Mouse (Mus musculus) macrophage (primary cell): Measurements from ENCODE around the gene Nfkbil1. TPM values are rescaled to one million over a fixed set of nuclear protein-coding genes. Genes with fewer than 3 reads are reported as not detected.

Experiments
- H3K27ac ChIP-seq: fragments of 350-480 bp; formaldehyde crosslinking; 2 replicates; pipeline ENCODE4 v1.9.0; 2021
- H3K36me3 ChIP-seq: fragments of 350-480 bp; formaldehyde crosslinking; 2 replicates; pipeline ENCODE4 v1.9.0; 2021; ENCODE audit errors: inconsistent target
- H3K4me3 ChIP-seq: fragments of 350-480 bp; formaldehyde crosslinking; 2 replicates; pipeline ENCODE4 v1.9.0; 2021; ENCODE audit errors: inconsistent target
- H3K79me2 ChIP-seq: fragments of 350-480 bp; formaldehyde crosslinking; 2 replicates; pipeline ENCODE4 v1.9.0; 2021; ENCODE audit errors: inconsistent target
- WGBS: methylation state at CpG from one replicate; pipeline ENCODE4 v1.1.7; 2026; ENCODE audit warnings: inconsistent platforms; ENCODE audit not compliant: missing documents; 5-methylcytosine and 5-hydroxymethylcytosine counted together
- polyA plus RNA-seq: library from polyadenylated mRNA; stranded (reverse); fragments of 250-400 nt; gene quantifications from 3 replicates; pipeline ENCODE4 v1.2.4, GENCODE M21; 2018; ENCODE audit warnings: inconsistent platforms

Gene Nfkbil1
- polyA plus RNA-seq, 1 experiment from 2014 or later, result 8.3 TPM

DNA sequence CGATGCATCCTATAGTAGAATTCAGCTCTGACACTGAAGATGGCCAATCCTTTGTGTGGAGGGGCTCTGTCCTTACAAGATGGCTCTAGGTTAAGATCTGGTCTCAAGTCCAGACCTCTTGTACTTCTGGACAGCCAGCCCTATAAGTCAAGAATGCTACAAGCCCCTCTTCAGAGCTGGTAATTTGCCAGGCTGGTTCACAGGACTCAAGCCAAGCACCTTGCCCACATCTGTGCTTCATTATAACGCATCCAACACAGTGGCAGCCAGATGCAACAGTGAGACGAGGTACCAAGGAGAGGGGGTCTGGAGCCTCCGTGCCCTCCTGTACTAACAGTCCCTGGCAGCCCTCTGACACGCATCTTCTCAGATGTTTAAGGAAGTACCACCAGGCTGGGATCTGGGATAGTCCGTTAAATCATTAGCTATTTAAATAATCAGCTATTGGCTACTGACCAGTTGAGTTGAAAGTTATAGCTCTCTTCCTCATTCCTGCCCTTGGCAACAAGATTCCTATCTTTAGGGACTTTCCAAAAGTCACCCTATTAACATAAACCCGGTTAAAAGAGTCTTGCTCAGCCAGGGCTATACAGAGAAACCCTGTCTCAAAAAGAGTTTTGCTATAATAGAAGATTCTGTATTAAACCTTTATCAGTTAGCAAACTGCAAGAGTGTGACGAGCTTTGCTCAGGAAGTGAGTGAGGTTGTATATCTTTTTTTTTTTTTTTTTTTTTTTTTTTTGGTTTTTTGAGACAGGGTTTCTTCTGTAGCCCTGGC is 61.2 kb downstream of the Nfkbil1 start:
- 49% methylated on average over 7 of the region's 8 CpGs for WGBS
- Histone ChIP-seq H3K36me3 (peaks cover 14% of the 10 kb centered on the region; the same call in 1 of the 2 replicates), H3K4me3 (no peak overlapping the region), H3K27ac (peak overlapping the region; percentile 88), H3K79me2 (peaks cover 30% of the 10 kb centered on the region; the same call in 1 of the 2 replicates)

DNA sequence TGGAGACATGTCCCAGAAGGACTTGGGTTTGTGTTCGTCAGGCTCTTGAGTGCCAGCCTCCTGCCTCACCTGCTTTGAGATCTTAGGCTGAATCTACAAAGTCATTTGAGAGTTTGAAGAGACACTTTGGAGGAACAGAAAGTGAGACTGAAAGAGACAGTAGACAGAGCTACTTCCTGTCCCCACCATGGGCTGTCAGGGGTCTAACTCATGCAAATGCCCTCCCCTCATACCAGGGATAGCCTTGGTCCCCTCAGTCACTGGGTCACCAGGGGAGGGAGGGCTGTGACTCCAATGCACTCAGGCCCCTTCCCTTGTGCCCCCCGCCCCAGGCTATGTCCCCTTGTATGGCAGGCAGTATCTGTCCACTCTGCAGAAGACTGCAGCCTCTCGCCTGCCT is 62.3 kb downstream of the Nfkbil1 start:
- Histone ChIP-seq H3K27ac (peak overlapping the region; percentile 88), H3K79me2 (peaks cover 34% of the 10 kb centered on the region; the same call in 1 of the 2 replicates), H3K4me3 (no peak overlapping the region), H3K36me3 (peaks cover 15% of the 10 kb centered on the region; the same call in 1 of the 2 replicates)
- 56% methylated on average over 3 of the region's 3 CpGs for WGBS

DNA sequence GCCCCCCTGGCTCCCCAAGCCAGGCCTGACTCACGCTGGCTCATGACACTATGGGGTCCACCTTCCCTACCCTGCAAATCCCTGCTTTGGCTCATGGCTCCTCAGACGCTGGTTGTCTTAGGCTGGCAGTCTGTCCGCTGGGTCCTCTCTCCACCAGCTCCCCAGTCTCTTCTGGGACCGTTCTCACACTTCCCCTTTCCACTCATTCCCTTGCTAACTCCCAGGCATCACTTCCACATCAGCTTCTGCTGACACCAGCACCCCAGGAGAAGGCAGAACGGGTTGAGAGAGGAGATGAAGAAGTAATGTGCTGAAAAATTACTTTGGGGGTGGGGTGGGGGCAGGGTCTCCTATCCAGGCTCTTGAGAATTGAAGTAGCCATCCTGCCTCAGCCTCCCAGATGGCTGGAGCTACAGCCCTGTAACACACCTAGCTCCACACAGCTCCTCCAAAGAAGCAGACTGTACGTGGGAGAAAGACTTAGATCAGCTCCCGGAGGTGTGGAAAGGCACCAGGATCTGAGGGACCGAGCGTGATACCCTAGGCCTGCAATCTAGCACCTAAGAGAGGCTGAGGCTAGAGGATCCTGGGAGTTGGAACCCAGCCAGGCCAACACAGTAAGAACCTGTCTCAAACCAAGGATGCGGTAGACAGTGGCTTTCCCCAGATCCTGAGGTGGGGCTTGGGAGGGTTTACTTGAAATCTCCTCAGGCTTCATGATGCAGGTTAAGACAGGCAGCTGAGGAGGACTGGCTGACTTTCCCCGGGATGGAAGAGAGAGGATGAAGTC is 63.0 kb downstream of the Nfkbil1 start:
- WGBS, result 29% methylated on average over 11 of the region's 11 CpGs
- Histone ChIP-seq H3K79me2 (peaks cover 41% of the 10 kb centered on the region; the same call in 1 of the 2 replicates), H3K4me3 (peak overlapping the region; percentile 42), H3K27ac (peak overlapping the region; percentile 88), H3K36me3 (peaks cover 22% of the 10 kb centered on the region; the same call in 1 of the 2 replicates)

Other genes starting within 250 kb of the Nfkbil1 start
- gene Vars, start 234.8 kb downstream of the Nfkbil1 start, polyA plus RNA-seq, result 7.7 to 37.5 TPM (median 19.2 TPM) in 3 replicates
- 0.06 to 0.32 TPM (median 0.07 TPM) in 3 replicates for gene Vwa7, start 219.2 kb downstream of the Nfkbil1 start, polyA plus RNA-seq
- gene Sapcd1, start 207.8 kb downstream of the Nfkbil1 start, polyA plus RNA-seq, result not detected in 3 replicates
- gene Msh5, start 189.0 kb downstream of the Nfkbil1 start, polyA plus RNA-seq, result 0.48 to 0.51 TPM (median 0.50 TPM) in 3 replicates
- gene Clic1, start 185.8 kb downstream of the Nfkbil1 start, polyA plus RNA-seq, result 359 to 667 TPM (median 372 TPM) in 3 replicates
- gene Ddah2, start 176.8 kb downstream of the Nfkbil1 start, polyA plus RNA-seq, result 3.3 to 9.6 TPM (median 4.8 TPM) in 3 replicates
- gene Ly6g6c, start 170.4 kb downstream of the Nfkbil1 start, polyA plus RNA-seq, result not detected in 3 replicates
- gene Mpig6b, start 169.6 kb downstream of the Nfkbil1 start, polyA plus RNA-seq, result 0.17 TPM in 1 of 3 replicates, not detected in the others
- not detected in 3 replicates for gene Ly6g6e, start 158.9 kb downstream of the Nfkbil1 start, polyA plus RNA-seq
- 0.43 to 1.7 TPM (median 0.88 TPM) in 3 replicates for gene Ly6g6d, start 157.7 kb downstream of the Nfkbil1 start, polyA plus RNA-seq
- not detected in 3 replicates for gene Ly6g6f, start 150.2 kb downstream of the Nfkbil1 start, polyA plus RNA-seq
- 33.9 to 63.2 TPM (median 53.2 TPM) in 3 replicates for gene Abhd16a, start 146.5 kb downstream of the Nfkbil1 start, polyA plus RNA-seq
- gene Ly6g5c, start 127.5 kb downstream of the Nfkbil1 start, polyA plus RNA-seq, result not detected in 3 replicates
- gene Ly6g5b, start 120.4 kb downstream of the Nfkbil1 start, polyA plus RNA-seq, result 0.36 to 0.46 TPM in 2 of 3 replicates, not detected in the other
- 11.4 to 18.0 TPM (median 13.2 TPM) in 3 replicates for gene Gpank1, start 114.3 kb downstream of the Nfkbil1 start, polyA plus RNA-seq
- gene Csnk2b, start 113.7 kb downstream of the Nfkbil1 start, polyA plus RNA-seq, result 129 to 166 TPM (median 149 TPM) in 3 replicates
- 11.5 to 23.5 TPM (median 22.0 TPM) in 3 replicates for gene D17H6S53E, start 109.4 kb downstream of the Nfkbil1 start, polyA plus RNA-seq
- gene Apom, start 103.7 kb downstream of the Nfkbil1 start, polyA plus RNA-seq, result not detected in 3 replicates
- 103 to 118 TPM (median 104 TPM) in 3 replicates for gene Bag6, start 100.6 kb downstream of the Nfkbil1 start, polyA plus RNA-seq
- 91.3 to 139 TPM (median 124 TPM) in 3 replicates for gene Prrc2a, start 70.9 kb downstream of the Nfkbil1 start, polyA plus RNA-seq
- 231 to 253 TPM (median 243 TPM) in 3 replicates for gene Aif1, start 59.7 kb downstream of the Nfkbil1 start, polyA plus RNA-seq
- gene Lst1, start 47.4 kb downstream of the Nfkbil1 start, polyA plus RNA-seq, result 322 to 615 TPM (median 449 TPM) in 3 replicates
- gene Ltb, start 41.4 kb downstream of the Nfkbil1 start, polyA plus RNA-seq, result 0.33 to 0.50 TPM (median 0.48 TPM) in 3 replicates
- gene Tnf, start 33.8 kb downstream of the Nfkbil1 start, polyA plus RNA-seq, result 20.0 to 57.4 TPM (median 38.0 TPM) in 3 replicates
- not detected in 3 replicates for gene Lta, start 30.4 kb downstream of the Nfkbil1 start, polyA plus RNA-seq
- gene Gm16181, start 15.0 kb downstream of the Nfkbil1 start, polyA plus RNA-seq, result not detected in 3 replicates
- gene Atp6v1g2, start 2.1 kb downstream of the Nfkbil1 start, polyA plus RNA-seq, result 5.0 to 12.5 TPM (median 6.9 TPM) in 3 replicates
- 113 to 158 TPM (median 122 TPM) in 3 replicates for gene Ddx39b, start 6.0 kb upstream of the Nfkbil1 start, polyA plus RNA-seq
- 2,972 to 5,352 TPM (median 3,334 TPM) in 3 replicates for gene H2-D1, start 26.9 kb upstream of the Nfkbil1 start, polyA plus RNA-seq
- gene H2-Q1, start 84.6 kb upstream of the Nfkbil1 start, polyA plus RNA-seq, result not detected in 3 replicates
- not detected in 3 replicates for gene H2-Q2, start 106.5 kb upstream of the Nfkbil1 start, polyA plus RNA-seq
- gene H2-Q4, start 143.8 kb upstream of the Nfkbil1 start, polyA plus RNA-seq, result 54.4 to 151 TPM (median 62.1 TPM) in 3 replicates
- 6.1 to 11.8 TPM (median 9.4 TPM) in 3 replicates for gene H2-Q6, start 189.1 kb upstream of the Nfkbil1 start, polyA plus RNA-seq
- 9.6 to 18.4 TPM (median 13.1 TPM) in 3 replicates for gene H2-Q7, start 203.4 kb upstream of the Nfkbil1 start, polyA plus RNA-seq
- gene H2-Q10, start 234.3 kb upstream of the Nfkbil1 start, polyA plus RNA-seq, result 0.07 to 0.35 TPM in 2 of 3 replicates, not detected in the other